Mouse (Mus musculus): Measurements from ENCODE around the gene Grk6. TPM values are rescaled to one million over a fixed set of nuclear protein-coding genes. Genes with fewer than 3 reads are reported as not detected.
A peak's percentile ranks its signal among the peaks of the same experiment; 100 is the strongest.

Gene Grk6
- polyA plus RNA-seq, 1 experiment: 29.1 TPM

DNA sequence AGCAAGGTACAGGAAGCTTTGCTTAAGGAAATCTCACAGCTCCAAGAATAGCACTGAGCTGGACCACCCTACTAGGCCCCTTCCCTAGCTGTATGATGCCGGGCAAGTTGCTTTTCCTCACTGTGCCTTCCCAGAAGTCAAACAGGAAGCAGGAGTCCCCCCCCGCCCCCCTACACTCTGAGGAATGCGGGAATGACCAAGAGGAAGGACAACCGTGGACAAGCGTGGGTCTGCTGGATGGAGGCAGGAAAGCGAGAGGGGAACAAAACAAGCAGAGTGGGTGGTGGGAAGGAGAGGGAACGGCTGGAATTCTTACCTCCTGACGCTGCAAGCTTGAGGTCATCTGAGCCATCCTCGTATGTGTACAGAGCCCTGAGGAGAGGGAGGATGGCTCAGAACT, 38.2 kb downstream of the Grk6 start:
- Histone ChIP-seq H3K4me3 (no peak overlapping the region), H3K4me2 (ENCODE audit: low read depth) (peak overlapping the region; percentile 63), H3K27me3 (ENCODE audit: control insufficient read depth, insufficient read depth, insufficient read length) (no peaks in the 10 kb centered on the region), H3ac (ENCODE audit: control insufficient read depth, insufficient read length) (no peak overlapping the region), H3K36me3 (ENCODE audit: control insufficient read depth, insufficient read depth) (peaks cover 4% of the 10 kb centered on the region), H3K79me2 (ENCODE audit: control insufficient read depth, insufficient read depth) (peaks cover 30% of the 10 kb centered on the region)
- TF ChIP-seq REST (IDR thresholded peaks at IDR 0.05; ENCODE audit: insufficient read depth, insufficient read length) (no peak), CEBPB (IDR thresholded peaks at IDR 0.05; ENCODE audit: insufficient read depth, poor library complexity, severe bottlenecking) (no peak), TCF12 (IDR thresholded peaks at IDR 0.05; ENCODE audit: insufficient read depth, poor library complexity, severe bottlenecking) (no peak), E2F4 (IDR thresholded peaks at IDR 0.05; ENCODE audit: insufficient read depth) (no peak)

DNA sequence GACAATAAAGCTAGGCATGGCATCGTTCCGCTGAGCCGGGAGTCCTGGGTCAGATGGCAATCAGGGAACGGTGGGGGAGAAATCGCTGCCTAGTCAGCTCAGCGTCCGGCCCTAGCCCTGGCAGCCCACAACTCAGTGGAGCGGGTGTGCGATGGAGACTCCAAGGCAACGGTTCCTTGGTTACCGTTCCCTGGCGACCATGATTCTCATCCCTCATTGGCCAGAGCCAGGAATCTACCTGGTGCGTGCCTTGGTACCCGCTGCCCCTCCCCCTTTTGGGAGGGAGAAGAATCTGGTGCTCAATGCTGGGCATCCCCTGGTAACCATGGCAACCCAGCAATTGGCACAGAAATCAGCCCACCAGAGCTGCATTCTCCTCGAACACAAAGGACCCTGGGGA, 38.7 kb downstream of the Grk6 start:
- Histone ChIP-seq H3K4me2 (ENCODE audit: low read depth) (peak overlapping the region; percentile 63), H3ac (ENCODE audit: control insufficient read depth, insufficient read length) (no peak overlapping the region), H3K79me2 (ENCODE audit: control insufficient read depth, insufficient read depth) (peaks cover 30% of the 10 kb centered on the region), H3K36me3 (ENCODE audit: control insufficient read depth, insufficient read depth) (peaks cover 4% of the 10 kb centered on the region), H3K4me3 (no peak overlapping the region), H3K27me3 (ENCODE audit: control insufficient read depth, insufficient read depth, insufficient read length) (no peaks in the 10 kb centered on the region)
- TF ChIP-seq REST (IDR thresholded peaks at IDR 0.05; ENCODE audit: insufficient read depth, insufficient read length): no peak
- TF ChIP-seq POLR2AphosphoS2 (IDR thresholded peaks at IDR 0.05; ENCODE audit: insufficient read length, low read depth): no peak
- TF ChIP-seq MYOD1 (IDR thresholded peaks at IDR 0.05; ENCODE audit: control insufficient read depth in 1 of 3, insufficient read length in 2 of 3, low read depth in 2 of 3): no peak
- TF ChIP-seq MYOG (IDR thresholded peaks at IDR 0.05; ENCODE audit: control insufficient read depth in 1 of 3, insufficient read depth in 1 of 3, insufficient read length in 2 of 3, low read depth in 2 of 3): no peak
- TF ChIP-seq E2F4 (IDR thresholded peaks at IDR 0.05; ENCODE audit: insufficient read depth): no peak
- TF ChIP-seq MAX (IDR thresholded peaks at IDR 0.05; ENCODE audit: low read depth): no peak
- TF ChIP-seq USF1 (IDR thresholded peaks at IDR 0.05; ENCODE audit: low read depth): no peak
- TF ChIP-seq SRF (IDR thresholded peaks at IDR 0.05; ENCODE audit: control insufficient read depth, insufficient read length, low read depth): no peak
- no peak for TF ChIP-seq POLR2A (IDR thresholded peaks at IDR 0.05; ENCODE audit: insufficient read length, low read depth)
- TF ChIP-seq TCF12 (IDR thresholded peaks at IDR 0.05; ENCODE audit: insufficient read depth, poor library complexity, severe bottlenecking): no peak
- no peak for TF ChIP-seq TCF3 (IDR thresholded peaks at IDR 0.05; ENCODE audit: insufficient read length, low read depth)
- TF ChIP-seq CEBPB (IDR thresholded peaks at IDR 0.05; ENCODE audit: insufficient read depth, poor library complexity, severe bottlenecking): no peak

- H3K4me2 ChIP-seq (ENCODE audit: low read depth): peak overlapping the region; percentile 86
- peaks cover 4% of the 10 kb centered on the region for H3K36me3 ChIP-seq (ENCODE audit: control insufficient read depth, insufficient read depth)
- H3K27me3 ChIP-seq (ENCODE audit: control insufficient read depth, insufficient read depth, insufficient read length): no peaks in the 10 kb centered on the region
- peaks cover 30% of the 10 kb centered on the region for H3K79me2 ChIP-seq (ENCODE audit: control insufficient read depth, insufficient read depth)
- no peak overlapping the region for H3ac ChIP-seq (ENCODE audit: control insufficient read depth, insufficient read length)
- TF ChIP-seq POLR2AphosphoS2 (IDR thresholded peaks at IDR 0.05; ENCODE audit: insufficient read length, low read depth) (no peak), TCF12 (IDR thresholded peaks at IDR 0.05; ENCODE audit: insufficient read depth, poor library complexity, severe bottlenecking) (peak; percentile 97), MYOD1 (IDR thresholded peaks at IDR 0.05; ENCODE audit: control insufficient read depth in 1 of 3, insufficient read length in 2 of 3, low read depth in 2 of 3) (peak; percentile 42 to 99 (median 98)), SRF (IDR thresholded peaks at IDR 0.05; ENCODE audit: control insufficient read depth, insufficient read length, low read depth) (peak; percentile 58), USF1 (IDR thresholded peaks at IDR 0.05; ENCODE audit: low read depth) (no peak), MAX (IDR thresholded peaks at IDR 0.05; ENCODE audit: low read depth) (no peak), TCF3 (IDR thresholded peaks at IDR 0.05; ENCODE audit: insufficient read length, low read depth) (peak; percentile 98), MYOG (IDR thresholded peaks at IDR 0.05; ENCODE audit: control insufficient read depth in 1 of 3, insufficient read depth in 1 of 3, insufficient read length in 2 of 3, low read depth in 2 of 3) (peak; percentile 93 to 100 (median 99)), POLR2A (IDR thresholded peaks at IDR 0.05; ENCODE audit: insufficient read length, low read depth) (no peak), E2F4 (IDR thresholded peaks at IDR 0.05; ENCODE audit: insufficient read depth) (no peak), CEBPB (IDR thresholded peaks at IDR 0.05; ENCODE audit: insufficient read depth, poor library complexity, severe bottlenecking) (no peak), REST (IDR thresholded peaks at IDR 0.05; ENCODE audit: insufficient read depth, insufficient read length) (no peak)
- H3K4me3 ChIP-seq: peak overlapping the region; percentile 67
Observed at GRCm38 (mm10) chr13:55484520-55485088, 39.7 kb downstream of the Grk6 start.

DNA sequence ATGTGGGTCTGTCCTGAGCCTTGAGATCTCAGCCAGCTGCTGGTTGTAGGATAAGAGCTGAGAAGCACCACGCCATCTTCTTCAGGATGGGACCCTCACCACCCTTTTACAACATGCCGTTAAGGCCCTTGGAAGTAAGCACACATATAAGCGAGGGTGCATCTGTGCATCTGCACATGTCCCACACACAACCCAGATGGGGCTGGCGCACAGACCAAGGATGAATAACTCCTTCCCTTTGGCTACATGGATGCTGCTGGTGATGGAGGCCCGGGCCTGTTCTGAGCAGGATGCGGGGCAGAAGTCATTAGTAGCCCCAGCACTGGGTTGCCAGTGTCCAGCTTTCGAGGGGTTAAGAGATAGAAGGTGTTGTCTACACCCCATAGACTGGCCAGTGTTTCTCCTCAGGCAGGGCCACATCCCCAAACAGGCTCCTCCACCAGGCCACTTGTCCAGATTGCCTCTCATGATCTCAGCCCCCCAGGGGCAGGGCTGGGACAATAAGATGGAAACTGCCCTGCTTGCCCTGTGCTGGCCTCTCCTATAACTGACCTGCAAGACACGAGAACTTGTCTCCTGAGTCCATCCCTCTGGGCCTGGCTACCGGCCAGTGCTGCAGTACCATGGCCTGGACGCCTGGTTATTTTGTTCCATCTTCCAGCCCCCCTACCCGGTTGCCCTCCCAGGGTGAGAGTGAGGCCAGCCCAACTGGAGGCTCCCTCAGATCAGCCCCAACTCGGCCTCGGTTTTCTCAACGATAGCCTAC, 41.3 kb downstream of the Grk6 start:
- peak overlapping the region; percentile 86 for H3K4me2 ChIP-seq (ENCODE audit: low read depth)
- H3ac ChIP-seq (ENCODE audit: control insufficient read depth, insufficient read length): peak overlapping the region; percentile 84
- no peaks in the 10 kb centered on the region for H3K27me3 ChIP-seq (ENCODE audit: control insufficient read depth, insufficient read depth, insufficient read length)
- H3K79me2 ChIP-seq (ENCODE audit: control insufficient read depth, insufficient read depth): peaks cover 30% of the 10 kb centered on the region
- peaks cover 4% of the 10 kb centered on the region for H3K36me3 ChIP-seq (ENCODE audit: control insufficient read depth, insufficient read depth)
- peak overlapping the region; percentile 67 for H3K4me3 ChIP-seq
- TF ChIP-seq USF1 (IDR thresholded peaks at IDR 0.05; ENCODE audit: low read depth) (no peak), TCF12 (IDR thresholded peaks at IDR 0.05; ENCODE audit: insufficient read depth, poor library complexity, severe bottlenecking) (no peak), REST (IDR thresholded peaks at IDR 0.05; ENCODE audit: insufficient read depth, insufficient read length) (no peak), E2F4 (IDR thresholded peaks at IDR 0.05; ENCODE audit: insufficient read depth) (no peak)

All from myocyte (in vitro differentiated cells).